In the genomic region with DNA sequence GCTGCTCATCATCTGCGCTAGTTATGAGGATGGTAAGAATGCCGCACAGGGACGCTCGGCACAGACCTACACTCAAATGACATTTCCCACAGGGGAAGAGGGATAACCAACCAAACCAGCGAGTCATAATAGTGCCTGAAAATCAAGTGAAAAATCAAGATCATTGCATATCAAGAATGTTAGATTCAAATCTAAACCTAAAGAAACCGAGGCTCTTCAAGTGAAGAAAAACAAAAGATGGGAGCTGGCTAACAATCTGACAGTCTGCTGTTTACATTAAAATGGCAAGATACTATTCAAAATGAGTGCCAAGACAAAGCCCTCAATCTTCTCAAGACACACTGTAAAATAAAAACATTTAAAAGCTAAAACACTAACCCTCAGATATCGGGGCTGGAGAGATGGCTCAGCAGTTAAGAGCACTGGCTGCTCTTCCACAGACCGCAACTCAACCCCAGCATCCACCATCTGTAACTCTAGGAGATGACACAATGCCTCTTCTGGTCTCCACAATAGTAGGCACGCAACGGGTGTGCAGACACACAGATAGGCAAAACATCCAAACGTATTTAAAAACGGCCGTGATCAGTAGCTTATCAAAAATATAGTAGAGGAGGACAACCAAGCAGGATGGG, we compare ENCODE assay signal across 31 mouse cellular contexts.
"Had no signal": no experiment of that assay in that cellular context is flagged by ENCODE, and none has a peak within 500 bp of the region (broad histone marks: within the 10 kb centered on the region; RNA-seq: fewer than 3 reads in every experiment).

No protein-coding gene starts in this region.

- H3K27me3 ChIP-seq: limb, embryonic 12.5 days; limb, embryonic 13.5 days; limb, embryonic 15.5 days; liver, embryonic 12.5 days; liver, embryonic 13.5 days; liver, embryonic 15.5 days; lung, embryonic 15.5 days; megakaryocyte, embryonic 14.5 days; midbrain, embryonic 12.5 days; midbrain, embryonic 13.5 days; midbrain, embryonic 15.5 days had no signal

- H3K4me2 ChIP-seq: limb, embryonic 12.5 days; limb, embryonic 13.5 days; limb, embryonic 15.5 days; liver, embryonic 11.5 days; liver, embryonic 12.5 days; liver, embryonic 13.5 days; liver, embryonic 15.5 days; lung, embryonic 14.5 days; lung, embryonic 15.5 days; midbrain, embryonic 11.5 days; midbrain, embryonic 12.5 days; midbrain, embryonic 13.5 days; midbrain, embryonic 15.5 days had no signal

- H3K4me3 ChIP-seq: limb, embryonic 10.5 days; limb, embryonic 12.5 days; limb, embryonic 13.5 days; limb, embryonic 15.5 days; liver, embryonic 12.5 days; liver, embryonic 13.5 days; liver, embryonic 15.5 days; lung, embryonic 15.5 days; megakaryocyte, embryonic 14.5 days; midbrain, embryonic 10.5 days; midbrain, embryonic 12.5 days; midbrain, embryonic 13.5 days; midbrain, embryonic 15.5 days; myocyte had no signal

- H3K4me1 ChIP-seq: limb, embryonic 10.5 days; limb, embryonic 12.5 days; limb, embryonic 13.5 days; limb, embryonic 15.5 days; liver, embryonic 12.5 days; liver, embryonic 13.5 days; liver, embryonic 15.5 days; lung, embryonic 15.5 days; midbrain, embryonic 10.5 days; midbrain, embryonic 12.5 days; midbrain, embryonic 13.5 days; midbrain, embryonic 15.5 days had no signal

- H3K9me3 ChIP-seq: limb, embryonic 10.5 days; limb, embryonic 12.5 days; limb, embryonic 13.5 days; limb, embryonic 15.5 days; liver, embryonic 12.5 days; liver, embryonic 13.5 days; liver, embryonic 15.5 days; lung, embryonic 15.5 days; megakaryocyte, embryonic 14.5 days; midbrain, embryonic 10.5 days; midbrain, embryonic 12.5 days; midbrain, embryonic 13.5 days; midbrain, embryonic 15.5 days had no signal

- DNase-seq: left cerebral cortex, postnatal 4 days; liver; liver, embryonic 13.5 days; liver, postnatal 0 days; lung, adult 18-20 months; lung, adult 2 months; lung, embryonic 14.5 days; lung, postnatal 10 days; lung, postnatal 14 days; lung, postnatal 36 days; lung, postnatal 4 days; midbrain, embryonic 14.5 days had no signal

- H3K27ac ChIP-seq: limb, embryonic 10.5 days; limb, embryonic 12.5 days; limb, embryonic 13.5 days; limb, embryonic 15.5 days; liver, embryonic 12.5 days; liver, embryonic 13.5 days; liver, embryonic 14.5 days; liver, embryonic 15.5 days; lung, embryonic 15.5 days; macrophage; midbrain, embryonic 10.5 days; midbrain, embryonic 12.5 days; midbrain, embryonic 13.5 days; midbrain, embryonic 15.5 days had no signal

- H3K9ac ChIP-seq: limb, embryonic 12.5 days; limb, embryonic 13.5 days; limb, embryonic 15.5 days; liver, embryonic 12.5 days; liver, embryonic 13.5 days; liver, embryonic 14.5 days; liver, embryonic 15.5 days; liver, postnatal 0 days; lung, embryonic 14.5 days; lung, embryonic 15.5 days; midbrain, embryonic 12.5 days; midbrain, embryonic 13.5 days; midbrain, embryonic 15.5 days had no signal

- ATAC-seq: liver, embryonic 12.5 days; liver, postnatal 0 days; lung, postnatal 0 days; midbrain, embryonic 13.5 days; midbrain, embryonic 15.5 days; midbrain, embryonic 16.5 days had no signal
